Mouse (Mus musculus) forebrain, embryonic 12.5 days (tissue): ENCODE measurements at regions not wholly inside any gene's neighbourhood (a gene's known extent, or its start where the extent isn't known, plus 50 kb on each side); places are given as distances from the start of the nearest gene placed in this dataset.
"Not testable (repeated sequence)": the region's sequence is repeated elsewhere in the genome, so short reads cannot be mapped to it uniquely, and the experiment has no call there.

ENCODE experiments used
- ATAC-seq: fragments of 200-750 bp; cut with Nextera tagmentation; 2 replicates; pipeline ENCODE4 v1.8.0; 2017; ENCODE audit warnings: moderate TSS enrichment; ENCODE audit not compliant: low FRiP score
- H3K27ac ChIP-seq: fragments of 300-500 bp; sonication (generic); 2 replicates; pipeline ENCODE4 v1.5.1; 2016; ENCODE audit warnings: mild to moderate bottlenecking
- H3K27me3 ChIP-seq: fragments of 300-500 bp; sonication (generic); 2 replicates; pipeline ENCODE4 v1.6.1; 2016; ENCODE audit warnings: mild to moderate bottlenecking
- H3K36me3 ChIP-seq: fragments of 300-500 bp; sonication (generic); replicated peaks from 2 replicates; pipeline ENCODE4 v1.6.1; 2016; ENCODE audit warnings: mild to moderate bottlenecking
- H3K4me1 ChIP-seq: fragments of 300-500 bp; sonication (generic); 2 replicates; pipeline ENCODE4 v1.6.1; 2016
- H3K4me2 ChIP-seq: fragments of 300-500 bp; sonication (generic); 2 replicates; pipeline ENCODE4 v1.6.1; 2016; ENCODE audit warnings: mild to moderate bottlenecking, moderate library complexity
- H3K4me3 ChIP-seq: fragments of 300-500 bp; sonication (generic); replicated peaks from 2 replicates; pipeline ENCODE4 v1.5.1; 2016; ENCODE audit warnings: mild to moderate bottlenecking
- H3K9ac ChIP-seq: fragments of 300-500 bp; sonication (generic); 2 replicates; pipeline ENCODE4 v1.6.1; 2016; ENCODE audit warnings: mild to moderate bottlenecking
- H3K9me3 ChIP-seq: fragments of 300-500 bp; sonication (generic); 2 replicates; pipeline ENCODE4 v1.6.1; 2016
- WGBS: fragments of 180-500 bp; shearing (Covaris S2); methylation state at CpG from one replicate; pipeline ENCODE4 v1.1.7; 2016; 5-methylcytosine and 5-hydroxymethylcytosine counted together

- H3K4me2 ChIP-seq: no peak overlapping the region
- H3K4me3 ChIP-seq: no peak overlapping the region
- H3K36me3 ChIP-seq: no peaks in the 10 kb centered on the region
- no peaks in the 10 kb centered on the region for H3K9me3 ChIP-seq
- no peaks in the 10 kb centered on the region for H3K4me1 ChIP-seq
- ATAC-seq: no peak
- no peak overlapping the region for H3K27ac ChIP-seq
- 77% methylated on average over 2 of the region's 2 CpGs for WGBS
- no peaks in the 10 kb centered on the region for H3K27me3 ChIP-seq
- no peak overlapping the region for H3K9ac ChIP-seq
Observed at GRCm38 (mm10) chr6:22452203-22452602, 96.2 kb upstream of the Fam3c start.

GRCm38 (mm10) chr6:22450501-22450900 lies 94.5 kb upstream of the Fam3c start:
- Histone ChIP-seq H3K9me3 (no peaks in the 10 kb centered on the region), H3K4me2 (no peak overlapping the region), H3K4me1 (no peaks in the 10 kb centered on the region), H3K27ac (no peak overlapping the region), H3K36me3 (no peaks in the 10 kb centered on the region), H3K27me3 (no peaks in the 10 kb centered on the region), H3K9ac (no peak overlapping the region), H3K4me3 (no peak overlapping the region)
- no peak for ATAC-seq

GRCm38 (mm10) chr6:22448906-22449305 lies 92.9 kb upstream of the Fam3c start:
- no peak overlapping the region for H3K27ac ChIP-seq

DNA sequence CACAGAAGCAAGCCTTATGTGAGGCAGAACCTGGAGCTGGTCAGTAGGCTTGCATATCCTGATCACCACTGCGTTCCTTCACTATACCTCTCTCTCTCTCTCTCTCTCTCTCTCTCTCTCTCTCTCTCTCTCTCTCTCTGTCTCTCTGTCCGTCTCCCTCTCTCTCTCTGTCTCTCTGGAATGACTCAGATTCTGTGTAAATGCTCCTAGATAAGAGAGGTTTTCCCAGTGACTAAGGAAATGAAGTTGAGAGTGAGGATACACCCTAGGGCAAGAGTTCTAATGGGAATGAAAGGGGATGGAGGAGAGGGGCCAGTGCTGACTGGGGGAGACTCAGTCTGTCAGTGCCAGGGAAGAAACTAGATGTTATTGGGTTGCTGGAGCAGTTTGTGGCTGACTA lies 91.6 kb upstream of the Fam3c start:
- WGBS: 82% methylated on average over 2 of the region's 2 CpGs
- Histone ChIP-seq H3K9ac (no peak overlapping the region), H3K27me3 (no peaks in the 10 kb centered on the region), H3K4me2 (no peak overlapping the region), H3K36me3 (no peaks in the 10 kb centered on the region), H3K9me3 (no peaks in the 10 kb centered on the region), H3K4me1 (no peaks in the 10 kb centered on the region), H3K27ac (no peak overlapping the region), H3K4me3 (no peak overlapping the region)
- no peak for ATAC-seq

More at GRCm38 (mm10) chr6:22448906-22449305, 92.9 kb upstream of the Fam3c start:
- H3K9me3 ChIP-seq: no peaks in the 10 kb centered on the region
- no peak overlapping the region for H3K4me3 ChIP-seq
- WGBS: 91% methylated on average over 9 of the region's 9 CpGs
- H3K4me2 ChIP-seq: no peak overlapping the region
- H3K4me1 ChIP-seq: no peaks in the 10 kb centered on the region
- ATAC-seq: no peak
- no peaks in the 10 kb centered on the region for H3K36me3 ChIP-seq
- H3K27me3 ChIP-seq: no peaks in the 10 kb centered on the region
- H3K9ac ChIP-seq: no peak overlapping the region

DNA sequence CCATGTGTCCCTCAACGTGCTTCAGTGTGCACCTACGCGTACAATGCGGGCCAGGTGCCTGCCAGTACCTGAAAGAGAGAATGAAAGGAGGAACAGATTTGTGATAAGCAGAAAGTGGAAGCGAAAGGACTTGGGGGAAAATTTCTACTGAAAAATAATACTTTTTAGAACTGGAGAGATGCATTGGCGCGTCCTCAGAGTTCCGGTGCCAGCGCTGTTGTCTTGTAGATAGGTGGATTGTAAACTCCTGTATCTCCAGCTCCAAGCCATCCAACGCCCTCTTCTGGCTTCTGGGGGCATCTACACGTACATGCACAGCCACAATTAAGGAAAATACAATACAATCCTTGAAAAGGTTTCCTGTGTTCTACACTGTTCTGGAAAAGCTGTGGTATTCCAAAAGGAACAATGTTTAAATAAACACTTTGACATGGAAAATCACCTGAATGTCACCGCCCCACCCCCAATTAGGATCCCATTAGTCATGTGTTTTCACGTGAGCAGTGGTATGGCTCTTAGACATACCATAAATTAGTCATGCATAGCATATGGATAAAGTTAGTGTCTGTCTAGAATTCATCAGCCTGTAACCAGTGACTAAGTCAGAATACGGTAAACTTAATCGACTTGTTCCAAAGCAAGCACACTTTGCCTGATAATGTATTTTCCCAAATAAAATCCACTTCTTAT lies 90.7 kb upstream of the Fam3c start:
- Histone ChIP-seq H3K4me3 (no peak overlapping the region), H3K27ac (no peak overlapping the region), H3K9ac (no peak overlapping the region), H3K4me2 (no peak overlapping the region), H3K27me3 (no peaks in the 10 kb centered on the region), H3K4me1 (no peaks in the 10 kb centered on the region), H3K36me3 (no peaks in the 10 kb centered on the region), H3K9me3 (no peaks in the 10 kb centered on the region)
- no peak for ATAC-seq
- 84% methylated on average over 15 of the region's 15 CpGs for WGBS

DNA sequence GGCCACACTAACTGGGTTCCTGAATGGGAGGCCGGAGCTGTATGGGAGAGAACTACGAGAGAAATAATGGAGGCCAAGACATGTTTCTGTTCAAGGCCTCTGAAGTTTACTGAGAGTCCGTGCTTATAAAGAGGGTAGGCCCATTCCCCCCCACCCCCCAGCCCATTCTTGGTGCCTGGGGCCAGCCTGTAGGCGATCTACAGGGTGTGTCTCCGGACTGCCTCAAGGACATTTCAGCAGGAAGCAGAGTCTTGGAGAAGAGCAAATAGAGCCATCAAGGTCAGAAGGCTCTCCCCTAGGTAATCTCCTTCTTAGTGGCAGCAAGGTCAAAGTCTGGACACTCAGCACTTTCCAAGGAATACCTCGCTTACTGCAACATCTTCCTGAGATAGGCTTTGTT lies 88.8 kb upstream of the Fam3c start:
- H3K27ac ChIP-seq, H3K36me3 ChIP-seq, H3K9me3 ChIP-seq, H3K4me1 ChIP-seq, H3K4me2 ChIP-seq, H3K9ac ChIP-seq, ATAC-seq, H3K4me3 ChIP-seq, H3K27me3 ChIP-seq: not testable (repeated sequence)
- 95% methylated on average over 6 of the region's 6 CpGs for WGBS

DNA sequence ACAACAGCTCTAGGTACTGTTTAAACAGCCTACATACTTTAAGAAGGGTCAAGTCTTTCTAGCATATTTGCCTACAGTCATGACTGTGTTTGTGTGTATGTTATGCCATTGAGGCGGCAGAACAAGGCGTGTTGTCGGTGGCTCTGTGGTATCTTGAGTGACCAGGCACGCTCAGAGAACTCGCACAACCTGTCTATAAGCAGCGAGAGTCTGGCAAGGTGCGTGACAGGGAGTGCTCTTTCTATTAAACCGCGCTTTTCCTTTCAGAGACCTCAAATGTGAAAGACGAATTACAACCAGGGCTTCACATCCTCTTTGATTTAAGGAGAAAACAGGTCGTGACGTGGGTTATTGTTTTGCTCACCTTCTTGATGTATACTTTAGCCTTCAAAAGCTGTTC lies 88.2 kb upstream of the Fam3c start:
- 85% methylated on average over 12 of the region's 12 CpGs for WGBS
- Histone ChIP-seq H3K27me3 (no peaks in the 10 kb centered on the region), H3K4me1 (no peaks in the 10 kb centered on the region), H3K36me3 (no peaks in the 10 kb centered on the region), H3K9ac (no peak overlapping the region), H3K9me3 (no peaks in the 10 kb centered on the region), H3K4me2 (no peak overlapping the region), H3K27ac (no peak overlapping the region), H3K4me3 (no peak overlapping the region)
- no peak for ATAC-seq

- WGBS: 37% methylated on average over 8 of the region's 8 CpGs
- no peak for ATAC-seq
- H3K4me2 ChIP-seq: no peak overlapping the region
- no peaks in the 10 kb centered on the region for H3K9me3 ChIP-seq
- H3K36me3 ChIP-seq: no peaks in the 10 kb centered on the region
- H3K4me1 ChIP-seq: no peaks in the 10 kb centered on the region
- no peaks in the 10 kb centered on the region for H3K27me3 ChIP-seq
- no peak overlapping the region for H3K9ac ChIP-seq
- no peak overlapping the region for H3K4me3 ChIP-seq
- H3K27ac ChIP-seq: no peak overlapping the region
Observed at GRCm38 (mm10) chr6:22443573-22443972, 87.5 kb upstream of the Fam3c start.

DNA sequence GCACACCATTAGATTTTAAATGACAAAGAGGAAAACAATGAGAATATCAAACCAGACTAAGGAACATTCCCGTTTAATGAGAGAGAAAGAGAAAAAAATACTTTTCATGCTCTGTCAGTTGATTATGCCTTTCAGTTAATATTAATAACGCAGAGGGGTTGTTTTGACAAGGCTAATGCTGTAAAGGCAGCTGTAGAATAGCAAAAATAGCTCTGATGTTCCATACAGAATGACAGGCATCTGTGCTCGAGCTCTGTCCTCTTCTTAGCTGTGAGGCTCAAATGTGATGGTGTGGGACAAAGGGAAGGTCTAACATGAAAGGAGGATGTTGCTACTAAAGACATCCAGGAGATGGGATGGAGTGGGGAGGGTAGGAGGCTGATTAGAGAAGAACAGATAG lies 87.1 kb upstream of the Fam3c start:
- Histone ChIP-seq H3K9ac (no peak overlapping the region), H3K27me3 (no peaks in the 10 kb centered on the region), H3K4me2 (no peak overlapping the region), H3K36me3 (no peaks in the 10 kb centered on the region), H3K27ac (no peak overlapping the region), H3K4me1 (no peaks in the 10 kb centered on the region), H3K9me3 (no peaks in the 10 kb centered on the region), H3K4me3 (no peak overlapping the region)
- 64% methylated on average over 3 of the region's 3 CpGs for WGBS
- no peak for ATAC-seq

DNA sequence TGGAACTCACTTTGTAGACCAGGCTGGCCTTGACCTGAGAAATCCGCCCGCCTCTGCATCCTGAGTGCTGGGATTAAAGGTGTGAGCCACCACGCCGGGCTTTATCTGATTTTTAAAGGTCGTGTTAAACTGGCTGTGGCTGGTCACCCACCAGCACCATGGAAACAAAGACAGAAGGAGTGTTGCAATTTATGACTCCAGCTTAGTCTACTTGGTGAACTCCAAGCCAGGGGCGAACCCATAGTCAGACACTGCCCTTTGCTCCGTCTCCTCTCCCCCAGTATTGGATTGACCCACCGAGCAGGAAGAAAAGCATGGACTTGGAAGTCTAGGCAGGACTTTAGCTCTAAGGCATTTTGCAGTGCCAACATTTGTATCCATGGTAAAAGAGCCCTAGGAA lies 86.5 kb upstream of the Fam3c start:
- H3K4me3 ChIP-seq: no peak overlapping the region
- 91% methylated on average over 8 of the region's 8 CpGs for WGBS
- no peaks in the 10 kb centered on the region for H3K36me3 ChIP-seq
- H3K4me1 ChIP-seq: no peaks in the 10 kb centered on the region
- no peak overlapping the region for H3K27ac ChIP-seq
- H3K4me2 ChIP-seq: no peak overlapping the region
- H3K9me3 ChIP-seq: no peaks in the 10 kb centered on the region
- ATAC-seq: no peak
- H3K9ac ChIP-seq: no peak overlapping the region
- no peaks in the 10 kb centered on the region for H3K27me3 ChIP-seq

DNA sequence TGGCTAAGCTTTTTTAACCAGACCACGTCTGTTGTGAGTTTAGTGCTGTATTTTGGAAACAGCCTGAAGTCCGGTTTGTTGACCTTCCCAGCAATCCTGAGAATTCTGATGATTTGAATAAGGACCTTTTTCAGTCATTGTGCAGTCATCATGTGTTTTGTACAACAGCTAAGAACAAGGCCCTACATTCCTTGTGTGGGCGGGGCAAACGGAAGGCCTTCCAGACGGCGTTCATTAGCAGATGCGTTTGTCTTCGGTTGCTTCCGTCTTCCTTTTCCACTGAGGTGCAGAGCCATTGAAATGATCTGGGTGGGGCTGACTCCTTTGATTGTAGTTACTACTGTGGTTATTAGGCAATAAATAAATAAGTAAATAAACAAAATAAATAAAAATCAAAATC lies 83.8 kb upstream of the Fam3c start:
- no peak for ATAC-seq
- Histone ChIP-seq H3K4me1 (no peaks in the 10 kb centered on the region), H3K4me3 (no peak overlapping the region), H3K9me3 (peaks cover 3% of the 10 kb centered on the region; the same call in 1 of the 2 replicates), H3K27me3 (no peaks in the 10 kb centered on the region), H3K27ac (no peak overlapping the region), H3K36me3 (no peaks in the 10 kb centered on the region), H3K9ac (no peak overlapping the region), H3K4me2 (no peak overlapping the region)
- 90% methylated on average over 9 of the region's 9 CpGs for WGBS

GRCm38 (mm10) chr6:22429026-22429425 lies 73.0 kb upstream of the Fam3c start:
- H3K27ac ChIP-seq: no peak overlapping the region
- H3K4me3 ChIP-seq: no peak overlapping the region
- ATAC-seq: 0 out of 2 replicates have a peak, but pooled peaks have one; percentile 41
- H3K9ac ChIP-seq: no peak overlapping the region
- H3K9me3 ChIP-seq: no peaks in the 10 kb centered on the region
- no peaks in the 10 kb centered on the region for H3K36me3 ChIP-seq
- no peak overlapping the region for H3K4me2 ChIP-seq
- 55% methylated on average over 3 of the region's 3 CpGs for WGBS
- no peaks in the 10 kb centered on the region for H3K27me3 ChIP-seq
- H3K4me1 ChIP-seq: no peaks in the 10 kb centered on the region

DNA sequence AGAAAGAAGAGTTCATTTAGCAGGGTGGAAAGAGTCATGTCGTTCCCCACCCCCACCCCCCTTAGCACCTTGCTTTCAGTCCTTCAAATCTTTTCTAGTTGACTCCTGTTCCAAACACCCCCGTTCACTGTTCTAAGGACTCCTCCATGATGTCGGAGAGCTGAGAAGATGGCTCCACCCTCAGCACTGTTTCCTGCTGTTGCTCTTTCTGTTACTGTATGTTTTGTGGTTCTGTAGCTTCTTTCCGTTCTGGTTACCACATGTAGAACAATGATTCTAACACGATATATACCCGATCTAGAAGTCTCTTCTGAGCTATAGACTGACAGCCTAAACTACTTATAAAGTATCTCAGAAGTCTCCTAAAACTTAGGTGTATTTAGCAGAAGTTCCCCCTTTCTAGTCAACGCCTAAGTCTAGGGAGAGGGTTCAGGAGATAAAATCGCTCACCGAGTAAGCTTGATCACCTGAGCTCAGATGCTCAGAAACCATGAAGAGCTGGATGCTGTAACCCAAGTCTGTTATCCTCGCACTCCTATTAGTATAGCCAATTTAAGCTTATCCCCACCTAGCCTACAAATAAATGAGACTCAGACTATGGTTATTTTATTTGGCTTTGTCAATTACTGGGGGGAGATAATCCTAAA lies 68.2 kb upstream of the Fam3c start:
- Histone ChIP-seq H3K27me3 (no peaks in the 10 kb centered on the region), H3K36me3 (no peaks in the 10 kb centered on the region), H3K27ac (no peak overlapping the region), H3K9ac (no peak overlapping the region), H3K4me3 (no peak overlapping the region), H3K4me1 (no peaks in the 10 kb centered on the region), H3K4me2 (no peak overlapping the region), H3K9me3 (no peaks in the 10 kb centered on the region)
- 91% methylated on average over 10 of the region's 10 CpGs for WGBS
- no peak for ATAC-seq
